Mouse (Mus musculus) bone marrow, adult 2 months (tissue): ENCODE data around the gene Gpr176. TPM values are rescaled to one million over a fixed set of nuclear protein-coding genes. Genes with fewer than 3 reads are reported as not detected.

Experiments
- H3K27ac ChIP-seq: fragments of 200-500 bp; 2 replicates; pipeline ENCODE4 v1.5.1; 2012; ENCODE audit warnings: low read depth, mild to moderate bottlenecking, control low read depth, inconsistent platforms, low read length; ENCODE audit not compliant: control insufficient read depth, poor library complexity, insufficient read depth
- H3K4me1 ChIP-seq: fragments of 200-500 bp; 2 replicates; pipeline ENCODE4 v1.6.1; 2011; ENCODE audit warnings: low read length; ENCODE audit not compliant: control insufficient read depth, insufficient read depth
- H3K4me3 ChIP-seq: fragments of 200-500 bp; replicated peaks from 2 replicates; pipeline ENCODE3; 2011; ENCODE audit warnings: mild to moderate bottlenecking, low read depth, low read length, control low read depth; ENCODE audit not compliant: control insufficient read depth
- CTCF ChIP-seq: fragments of 200-500 bp; IDR thresholded peaks from 2 replicates; pipeline ENCODE4 v1.5.1; 2011; ENCODE audit warnings: low read length, control low read depth; ENCODE audit not compliant: control insufficient read depth, insufficient read depth
- POLR2A ChIP-seq: fragments of 200-500 bp; IDR thresholded peaks from 2 replicates; pipeline ENCODE4 v1.6.1; 2011; ENCODE audit warnings: low read depth, mild to moderate bottlenecking, control low read depth, low read length, borderline replicate concordance; ENCODE audit not compliant: control insufficient read depth
- WGBS: fragments of 180-500 bp; shearing (Covaris S2); methylation state at CpG from one replicate; pipeline ENCODE4 v1.1.7; 2018; 5-methylcytosine and 5-hydroxymethylcytosine counted together
- polyA plus RNA-seq: library from polyadenylated mRNA; stranded (reverse); fragments of >200 nt; gene quantifications from 2 replicates; pipeline ENCODE4 v1.2.4, GENCODE M21; 2011; ENCODE audit warnings: low replicate concordance; ENCODE audit not compliant: missing spikeins, insufficient read depth, insufficient read length

The Gpr176 gene
- polyA plus RNA-seq, 1 experiment = not detected

- Histone ChIP-seq H3K27ac (no peak overlapping the region), H3K4me1 (no peaks in the 10 kb centered on the region), H3K4me3 (no peak overlapping the region)
- WGBS = 88% methylated on average over 4 of the region's 4 CpGs
- TF ChIP-seq POLR2A (no peak), CTCF (no peak)
Observed at GRCm38 (mm10) chr2:118405568-118405967, 32.3 kb upstream of the Gpr176 start.

GRCm38 (mm10) chr2:118404336-118404735, 31.1 kb upstream of the Gpr176 start:
- no peak overlapping the region for H3K4me3 ChIP-seq
- H3K27ac ChIP-seq = no peak overlapping the region
- WGBS = 90% methylated on average over 5 of the region's 5 CpGs
- TF ChIP-seq CTCF (no peak), POLR2A (no peak)
- no peaks in the 10 kb centered on the region for H3K4me1 ChIP-seq

- H3K27ac ChIP-seq = no peak overlapping the region
- no peak overlapping the region for H3K4me3 ChIP-seq
- TF ChIP-seq POLR2A = no peak
- TF ChIP-seq CTCF = no peak
- WGBS = 80% methylated on average over 5 of the region's 5 CpGs
- H3K4me1 ChIP-seq = no peaks in the 10 kb centered on the region
Observed at GRCm38 (mm10) chr2:118401834-118402727, 28.9 kb upstream of the Gpr176 start.

GRCm38 (mm10) chr2:118399751-118400150, 26.5 kb upstream of the Gpr176 start:
- no peaks in the 10 kb centered on the region for H3K4me1 ChIP-seq
- WGBS = 88% methylated on average over 5 of the region's 5 CpGs
- no peak overlapping the region for H3K4me3 ChIP-seq
- TF ChIP-seq CTCF (no peak), POLR2A (no peak)
- no peak overlapping the region for H3K27ac ChIP-seq

GRCm38 (mm10) chr2:118391201-118391600, 18.0 kb upstream of the Gpr176 start:
- TF ChIP-seq POLR2A (no peak), CTCF (no peak)
- Histone ChIP-seq H3K27ac (no peak overlapping the region), H3K4me3 (no peak overlapping the region), H3K4me1 (no peaks in the 10 kb centered on the region; the same call in 1 of the 2 replicates)
- WGBS = 24% methylated on average over 5 of the region's 5 CpGs

GRCm38 (mm10) chr2:118390072-118390471, 16.9 kb upstream of the Gpr176 start:
- WGBS = 71% methylated on average over 5 of the region's 5 CpGs
- Histone ChIP-seq H3K4me1 (no peaks in the 10 kb centered on the region; the same call in 1 of the 2 replicates), H3K27ac (no peak overlapping the region), H3K4me3 (no peak overlapping the region)
- no peak for TF ChIP-seq CTCF
- TF ChIP-seq POLR2A = no peak

GRCm38 (mm10) chr2:118389569-118389968, 16.4 kb upstream of the Gpr176 start:
- WGBS = 28% methylated on average over 3 of the region's 3 CpGs
- H3K4me1 ChIP-seq = no peaks in the 10 kb centered on the region; the same call in 1 of the 2 replicates
- no peak overlapping the region for H3K4me3 ChIP-seq
- TF ChIP-seq CTCF (no peak), POLR2A (no peak)
- no peak overlapping the region for H3K27ac ChIP-seq
